Mouse (Mus musculus) liver, postnatal 0 days (tissue): ENCODE measurements around the gene Trappc13. TPM values are rescaled to one million over a fixed set of nuclear protein-coding genes. Genes with fewer than 3 reads are reported as not detected.
A peak's percentile ranks its signal among the peaks of the same experiment; 100 is the strongest.

Experiments
- ATAC-seq: fragments of 200-750 bp; cut with Nextera tagmentation; 2 replicates; pipeline ENCODE4 v1.8.0; 2017; ENCODE audit warnings: mild to moderate bottlenecking, moderate library complexity
- DNase-seq: peaks from one replicate; pipeline ENCODE4 v3.0.0-alpha.2; 2016
- H3K27ac ChIP-seq: fragments of 300-500 bp; sonication (generic); 2 replicates; pipeline ENCODE4 v1.5.1; 2014; ENCODE audit warnings: antibody characterized with exemption, moderate library complexity, mild to moderate bottlenecking, low read depth
- H3K27me3 ChIP-seq: fragments of 300-500 bp; sonication (generic); 2 replicates; pipeline ENCODE4 v1.6.1; 2014; ENCODE audit warnings: low read length, control low read depth, mixed read lengths; ENCODE audit not compliant: insufficient read depth
- H3K36me3 ChIP-seq: fragments of 300-500 bp; sonication (generic); replicated peaks from 2 replicates; pipeline ENCODE4 v1.6.1; 2014; ENCODE audit warnings: mild to moderate bottlenecking, control low read depth, low read length, moderate library complexity, mixed read lengths; ENCODE audit not compliant: insufficient read depth
- H3K4me1 ChIP-seq: fragments of 300-500 bp; sonication (generic); 2 replicates; pipeline ENCODE4 v1.6.1; 2014; ENCODE audit warnings: antibody characterized with exemption, mild to moderate bottlenecking, control low read depth; ENCODE audit not compliant: insufficient read depth
- H3K4me2 ChIP-seq: fragments of 300-500 bp; sonication (generic); 2 replicates; pipeline ENCODE4 v1.6.1; 2014; ENCODE audit warnings: low read depth, mild to moderate bottlenecking, low read length, moderate library complexity, mixed read lengths
- H3K4me3 ChIP-seq: fragments of 300-500 bp; sonication (generic); 2 replicates; pipeline ENCODE4 v1.5.1; 2014; ENCODE audit warnings: low read depth, low read length
- H3K9ac ChIP-seq: fragments of 300-500 bp; sonication (generic); replicated peaks from 2 replicates; pipeline ENCODE4 v1.6.1; 2014; ENCODE audit warnings: mild to moderate bottlenecking, moderate library complexity
- H3K9me3 ChIP-seq: fragments of 300-500 bp; sonication (generic); 2 replicates; pipeline ENCODE4 v1.6.1; 2016; ENCODE audit warnings: mild to moderate bottlenecking, control low read depth, low read length, mixed read lengths
- CTCF ChIP-seq: sonication (generic); IDR thresholded peaks from 2 replicates; pipeline ENCODE4 v1.5.1; 2016; ENCODE audit warnings: antibody characterized with exemption, low read depth
- EP300 ChIP-seq: IDR thresholded peaks from 2 replicates; pipeline ENCODE4 v1.6.1; 2016; ENCODE audit warnings: antibody characterized with exemption, low read depth, mild to moderate bottlenecking
- WGBS: fragments of 180-500 bp; shearing (Covaris S2); extraction: QIAGEN DNeasy Blood & Tissue Kit; methylation state at CpG from one replicate; pipeline ENCODE4 v1.1.7; 2014; ENCODE audit not compliant: insufficient replicate concordance; 5-methylcytosine and 5-hydroxymethylcytosine counted together
- polyA plus RNA-seq: library from polyadenylated mRNA; unstranded; fragments of >200 nt; fragmentation: Nextera tagmentation; extraction: Ambion mirVana; gene quantifications from 2 replicates; pipeline ENCODE4 v1.2.1, GENCODE M21; 2015

Gene Trappc13
- polyA plus RNA-seq, 1 experiment from 2014 or later = 21.5 TPM

DNA sequence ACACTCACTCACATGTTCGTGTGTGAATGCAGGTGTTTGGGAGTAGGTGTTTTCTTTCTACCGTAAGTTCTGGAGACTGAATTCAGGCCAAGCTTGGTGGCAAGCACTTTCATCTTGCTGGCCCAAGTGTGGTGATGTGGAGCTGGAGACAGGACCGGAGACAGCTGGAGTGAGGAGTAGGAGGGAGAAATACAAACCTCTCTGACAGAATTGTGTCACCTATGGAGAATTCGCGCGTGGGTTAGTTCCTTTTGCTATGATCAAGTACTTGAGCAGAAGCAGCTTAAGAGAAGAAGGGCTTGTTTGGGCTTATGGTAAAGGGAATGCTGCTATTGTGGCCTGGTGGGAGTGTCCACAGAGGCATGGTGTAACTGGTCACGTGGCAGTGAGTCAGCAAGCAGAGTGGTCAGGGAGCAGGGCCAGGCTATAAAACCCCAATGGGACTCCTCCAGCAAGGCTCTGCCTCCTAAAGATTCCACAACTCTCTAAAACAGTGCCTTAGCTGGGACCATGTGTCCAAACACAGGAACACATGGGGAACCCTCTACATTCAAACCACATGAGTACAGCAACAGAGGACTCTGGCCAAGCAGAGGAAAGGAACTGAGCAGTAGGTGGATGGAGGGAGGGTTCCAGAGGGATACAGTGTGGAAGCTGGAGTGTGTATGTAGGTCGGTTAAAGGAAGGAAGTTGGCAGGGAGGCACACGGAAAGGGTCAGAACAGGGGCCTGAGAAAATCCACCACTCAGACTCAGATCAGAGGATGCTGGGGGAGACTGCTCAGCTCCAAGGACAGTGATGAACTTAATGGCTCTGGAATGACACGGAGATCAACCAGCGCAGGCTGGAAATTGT, 83.5 kb downstream of the Trappc13 start:
- ATAC-seq = peak; percentile 44; the same call in 1 of the 2 replicates
- Histone ChIP-seq H3K4me2 (no peak overlapping the region), H3K4me3 (no peak overlapping the region), H3K27ac (no peak overlapping the region), H3K27me3 (no peaks in the 10 kb centered on the region), H3K36me3 (no peaks in the 10 kb centered on the region), H3K9ac (no peak overlapping the region), H3K4me1 (no peaks in the 10 kb centered on the region; the same call in 1 of the 2 replicates), H3K9me3 (no peaks in the 10 kb centered on the region)
- TF ChIP-seq EP300 = no peak
- no peak for TF ChIP-seq CTCF
- DNase-seq = no peak
- 70% methylated on average over 11 of the region's 11 CpGs for WGBS

Other genes starting within 250 kb of the Trappc13 start
- gene Nln, start 68.9 kb downstream of the Trappc13 start, polyA plus RNA-seq = 40.4 and 61.5 TPM in 2 replicates
- gene Sgtb, start 68.7 kb downstream of the Trappc13 start, polyA plus RNA-seq = 2.1 and 2.2 TPM in 2 replicates
- gene Trim23, start 328 bp upstream of the Trappc13 start, polyA plus RNA-seq = 5.6 and 6.4 TPM in 2 replicates
- 41.6 and 45.4 TPM in 2 replicates for gene Cenpk, start 50.1 kb upstream of the Trappc13 start, polyA plus RNA-seq
- gene Ppwd1, start 50.4 kb upstream of the Trappc13 start, polyA plus RNA-seq = 5.6 and 5.8 TPM in 2 replicates
- 0.27 and 0.32 TPM in 2 replicates for gene Adamts6, start 109.4 kb upstream of the Trappc13 start, polyA plus RNA-seq